Mouse (Mus musculus) heart, embryonic 13.5 days (tissue): ENCODE results near the gene Myoz1. TPM values are rescaled to one million over a fixed set of nuclear protein-coding genes. Genes with fewer than 3 reads are reported as not detected.

Source experiments
- ATAC-seq: fragments of 200-750 bp; cut with Nextera tagmentation; 2 replicates; pipeline ENCODE4 v1.8.0; 2017; ENCODE audit warnings: moderate TSS enrichment; ENCODE audit not compliant: insufficient number of reproducible peaks, low FRiP score, low TSS enrichment; ENCODE audit errors: extremely low read depth
- H3K27ac ChIP-seq: fragments of 300-500 bp; sonication (generic); replicated peaks from 2 replicates; pipeline ENCODE4 v1.5.1; 2015; ENCODE audit warnings: moderate library complexity, mild to moderate bottlenecking, inconsistent platforms
- H3K27me3 ChIP-seq: fragments of 300-500 bp; sonication (generic); replicated peaks from 2 replicates; pipeline ENCODE4 v1.6.1; 2015; ENCODE audit warnings: mild to moderate bottlenecking, inconsistent platforms
- H3K36me3 ChIP-seq: fragments of 300-500 bp; sonication (generic); 2 replicates; pipeline ENCODE4 v1.6.1; 2015; ENCODE audit warnings: mild to moderate bottlenecking, inconsistent platforms
- H3K4me1 ChIP-seq: fragments of 300-500 bp; sonication (generic); 2 replicates; pipeline ENCODE4 v1.6.1; 2015; ENCODE audit warnings: inconsistent platforms
- H3K4me2 ChIP-seq: fragments of 300-500 bp; sonication (generic); 2 replicates; pipeline ENCODE4 v1.6.1; 2015; ENCODE audit warnings: inconsistent platforms, mild to moderate bottlenecking, moderate library complexity
- H3K4me3 ChIP-seq: fragments of 300-500 bp; sonication (generic); 2 replicates; pipeline ENCODE4 v1.5.1; 2015; ENCODE audit warnings: moderate library complexity, mild to moderate bottlenecking, inconsistent platforms
- H3K9ac ChIP-seq: fragments of 300-500 bp; sonication (generic); 2 replicates; pipeline ENCODE4 v1.6.1; 2015; ENCODE audit warnings: inconsistent platforms, mild to moderate bottlenecking, moderate library complexity
- H3K9me3 ChIP-seq: fragments of 300-500 bp; sonication (generic); 2 replicates; pipeline ENCODE4 v1.6.1; 2016; ENCODE audit warnings: inconsistent platforms
- WGBS: fragments of 180-500 bp; shearing (Covaris S2); methylation state at CpG from one replicate; pipeline ENCODE4 v1.1.7; 2015; ENCODE audit warnings: mixed read lengths; 5-methylcytosine and 5-hydroxymethylcytosine counted together
- microRNA-seq: library from miRNA; unstranded; fragments of <30 nt; microRNA quantifications from one replicate; pipeline ENCODE4, GENCODE M21; 2016
- polyA plus RNA-seq: library from polyadenylated mRNA; unstranded; fragments of >200 nt; fragmentation: Nextera tagmentation; extraction: Ambion mirVana; gene quantifications from 2 replicates; pipeline ENCODE4 v1.2.1, GENCODE M21; 2015

The Myoz1 gene
- polyA plus RNA-seq, 1 experiment from 2014 or later, result 14.3 TPM

DNA sequence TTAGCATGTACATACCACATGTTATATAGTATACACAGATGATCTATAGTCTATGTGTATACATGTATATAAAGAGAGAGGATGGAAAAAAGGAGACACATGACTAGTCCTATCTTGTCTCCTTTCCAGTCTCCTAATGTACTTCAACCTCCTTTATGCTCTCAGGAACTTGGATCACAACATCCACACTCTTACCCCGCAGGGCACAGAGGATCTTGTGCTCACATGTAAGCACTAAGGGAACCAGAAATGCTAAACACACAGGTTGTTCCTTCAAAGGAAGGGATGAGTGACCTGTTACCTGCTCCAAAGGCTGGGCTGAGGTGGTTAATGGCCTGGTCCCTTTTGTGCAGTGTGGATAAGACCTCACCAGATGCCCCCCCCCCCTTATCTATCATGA is 43.5 kb downstream of the Myoz1 start:
- Histone ChIP-seq H3K36me3 (no peaks in the 10 kb centered on the region), H3K4me3 (no peak overlapping the region), H3K9me3 (no peaks in the 10 kb centered on the region), H3K4me1 (peaks cover 35% of the 10 kb centered on the region), H3K9ac (no peak overlapping the region), H3K27ac (no peak overlapping the region), H3K4me2 (no peak overlapping the region), H3K27me3 (no peaks in the 10 kb centered on the region)
- 93% methylated on average over 1 of the region's 1 CpGs for WGBS
- no peak for ATAC-seq

DNA sequence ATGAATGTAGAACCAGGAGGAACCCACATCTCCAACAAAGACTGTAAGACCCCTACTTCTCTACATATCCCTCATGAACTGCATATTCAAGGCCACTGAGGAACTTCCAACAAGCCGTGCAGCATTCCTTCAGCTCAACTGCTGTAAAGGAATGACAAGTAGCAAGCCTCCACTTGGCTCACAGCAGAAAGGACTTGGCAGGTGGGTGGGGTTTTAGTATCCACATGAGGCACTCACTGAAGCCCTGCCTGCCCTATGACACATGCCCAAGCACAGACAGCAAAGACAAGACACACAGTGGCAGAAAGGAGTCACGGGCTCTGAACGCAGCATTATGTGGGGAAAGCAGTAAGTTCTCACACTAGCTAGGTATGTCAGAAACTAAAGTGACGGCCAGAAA is 46.2 kb downstream of the Myoz1 start:
- peak; percentile 37; the same call in 1 of the 2 replicates for ATAC-seq
- WGBS, result 33% methylated on average over 4 of the region's 4 CpGs
- H3K4me1 ChIP-seq, result peaks cover 29% of the 10 kb centered on the region
- peaks cover 9% of the 10 kb centered on the region for H3K36me3 ChIP-seq
- no peaks in the 10 kb centered on the region for H3K27me3 ChIP-seq
- H3K27ac ChIP-seq, result peak overlapping the region; percentile 88
- no peak overlapping the region for H3K4me3 ChIP-seq
- no peaks in the 10 kb centered on the region for H3K9me3 ChIP-seq
- peak overlapping the region; percentile 56 for H3K4me2 ChIP-seq
- H3K9ac ChIP-seq, result peak overlapping the region; percentile 52; the same call in 1 of the 2 replicates

DNA sequence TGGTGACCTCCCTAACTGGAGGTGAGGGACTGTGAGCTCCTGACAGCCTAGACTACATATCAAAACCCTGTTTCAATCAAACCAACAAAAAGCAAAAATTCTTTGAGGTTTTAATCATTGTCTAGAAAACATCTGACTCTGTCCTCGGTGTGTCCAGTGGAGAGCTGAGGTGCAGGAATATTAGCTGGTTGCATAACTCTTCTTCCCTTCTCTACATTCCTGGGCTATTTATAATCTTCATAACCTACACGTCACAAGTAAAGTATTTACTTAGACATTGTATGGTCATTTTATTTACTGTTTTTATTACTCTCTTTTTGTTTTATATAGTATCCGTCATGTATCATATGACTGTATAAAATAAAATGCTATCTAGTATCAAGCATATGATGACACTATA is 46.8 kb downstream of the Myoz1 start:
- H3K4me3 ChIP-seq, result no peak overlapping the region
- WGBS, result 41% methylated on average over 3 of the region's 3 CpGs

DNA sequence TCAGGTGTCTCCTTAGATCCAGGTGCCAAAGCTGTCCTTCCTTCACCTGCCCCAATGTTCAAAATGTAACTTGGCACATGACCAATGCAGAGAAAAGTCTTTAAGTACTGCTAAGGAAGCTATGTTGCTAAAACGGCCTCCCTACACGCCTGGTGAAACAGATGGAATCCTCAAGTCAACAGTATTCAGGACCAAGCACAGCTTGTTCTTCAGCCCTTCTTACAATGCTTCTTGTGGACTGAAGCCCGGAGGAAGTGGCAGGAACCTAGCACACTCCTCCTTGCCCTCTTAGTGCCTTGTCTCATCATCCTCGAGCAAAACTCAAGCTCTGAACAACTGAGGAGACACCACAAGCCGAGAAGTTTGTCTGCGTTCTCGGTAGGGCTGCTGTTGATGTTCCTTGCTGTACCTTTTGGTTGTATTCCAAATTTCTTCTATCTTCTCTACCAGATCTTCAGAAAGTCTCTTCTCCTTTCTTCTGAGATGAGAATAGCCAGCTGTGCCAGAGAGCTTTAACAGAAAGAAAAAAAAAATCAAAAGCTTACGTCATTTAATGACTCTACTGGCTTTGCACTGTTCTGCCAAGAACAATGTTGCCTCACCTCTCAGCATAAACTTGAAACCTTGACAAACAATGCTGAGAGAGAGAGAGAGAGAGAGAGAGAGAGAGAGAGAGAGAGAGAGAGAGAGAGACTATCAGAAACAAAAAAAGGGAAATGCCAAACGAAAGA is 48.8 kb downstream of the Myoz1 start:
- Histone ChIP-seq H3K27ac (peak overlapping the region; percentile 37), H3K9me3 (no peaks in the 10 kb centered on the region), H3K4me3 (no peak overlapping the region), H3K27me3 (no peaks in the 10 kb centered on the region), H3K36me3 (peaks cover 16% of the 10 kb centered on the region), H3K4me1 (peaks cover 29% of the 10 kb centered on the region), H3K4me2 (no peak overlapping the region), H3K9ac (no peak overlapping the region; the same call in 1 of the 2 replicates)
- WGBS, result 70% methylated on average over 9 of the region's 9 CpGs
- no peak for ATAC-seq

More for the DNA sequence above, 46.8 kb downstream of the Myoz1 start:
- peak overlapping the region; percentile 56 for H3K4me2 ChIP-seq
- peaks cover 29% of the 10 kb centered on the region for H3K4me1 ChIP-seq
- H3K27me3 ChIP-seq, result no peaks in the 10 kb centered on the region
- peaks cover 9% of the 10 kb centered on the region for H3K36me3 ChIP-seq
- no peaks in the 10 kb centered on the region for H3K9me3 ChIP-seq
- ATAC-seq, result no peak; the same call in 1 of the 2 replicates
- peak overlapping the region; percentile 44; the same call in 1 of the 2 replicates for H3K9ac ChIP-seq
- H3K27ac ChIP-seq, result peak overlapping the region; percentile 88

DNA sequence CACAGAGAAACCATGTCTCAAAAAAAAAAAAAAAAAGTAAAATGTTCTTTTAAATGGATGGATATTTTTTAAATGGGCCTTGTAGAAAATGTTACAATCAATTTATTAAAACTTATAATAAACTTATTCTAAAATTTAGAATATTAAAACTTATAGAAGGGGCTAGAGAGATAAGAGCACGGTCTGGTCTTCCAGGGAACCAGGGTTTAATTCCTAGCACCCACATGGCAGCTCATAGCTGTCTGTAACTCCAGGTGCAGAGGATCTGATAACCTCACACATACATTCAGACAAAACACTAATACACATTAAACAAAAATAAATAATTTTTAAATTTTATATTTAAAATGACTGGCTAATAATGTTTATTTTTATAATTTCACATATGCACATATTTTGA is 55.1 kb downstream of the Myoz1 start:
- no peak for ATAC-seq
- Histone ChIP-seq H3K4me3 (no peak overlapping the region), H3K36me3 (peaks cover 9% of the 10 kb centered on the region), H3K4me2 (no peak overlapping the region), H3K9me3 (no peaks in the 10 kb centered on the region), H3K9ac (no peak overlapping the region), H3K27ac (no peak overlapping the region), H3K27me3 (no peaks in the 10 kb centered on the region), H3K4me1 (peaks cover 30% of the 10 kb centered on the region)
- 84% methylated on average over 1 of the region's 1 CpGs for WGBS

DNA sequence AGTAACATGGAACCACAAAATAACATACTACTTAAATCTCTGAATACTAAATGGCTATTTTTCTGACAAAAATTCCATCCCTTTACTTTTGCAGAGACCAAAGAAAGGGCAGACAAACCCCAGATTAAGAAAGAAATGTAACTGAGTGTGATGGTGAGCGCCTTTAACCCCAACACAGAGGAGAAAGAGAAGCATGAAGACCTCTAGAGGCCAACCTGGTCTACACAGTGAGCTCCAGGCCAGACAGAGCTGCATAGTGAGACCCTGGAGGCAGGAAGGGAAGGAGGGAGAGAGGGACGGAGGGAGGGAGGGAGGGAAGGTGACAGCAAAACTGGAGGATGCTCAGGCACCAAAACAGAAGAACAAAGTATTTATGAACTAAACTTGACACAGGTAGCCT is 56.1 kb downstream of the Myoz1 start:
- Histone ChIP-seq H3K27me3 (no peaks in the 10 kb centered on the region), H3K9me3 (no peaks in the 10 kb centered on the region), H3K4me2 (no peak overlapping the region), H3K27ac (peak overlapping the region; percentile 53), H3K4me3 (no peak overlapping the region), H3K36me3 (peaks cover 7% of the 10 kb centered on the region), H3K9ac (no peak overlapping the region), H3K4me1 (peaks cover 38% of the 10 kb centered on the region)
- WGBS, result 33% methylated on average over 2 of the region's 2 CpGs
- no peak for ATAC-seq

DNA sequence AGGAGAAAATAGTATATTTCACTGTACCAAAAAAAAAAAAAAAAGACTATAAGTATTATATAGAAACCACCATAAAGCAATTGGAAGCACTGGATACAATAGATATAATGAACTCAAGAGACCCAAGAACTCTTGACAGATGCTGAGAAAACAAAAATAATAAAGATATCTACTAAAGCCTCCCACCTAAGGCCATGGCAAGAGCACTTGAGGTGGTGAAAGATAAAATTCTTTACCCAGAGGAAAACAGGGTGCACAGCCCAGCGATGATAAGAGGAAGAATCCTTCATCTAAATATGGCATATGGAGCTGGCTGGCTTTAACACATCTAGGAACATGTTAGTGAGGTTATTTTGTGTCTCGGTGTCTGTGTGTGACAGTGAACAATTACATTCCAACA is 56.8 kb downstream of the Myoz1 start:
- peak overlapping the region; percentile 51; the same call in 1 of the 2 replicates for H3K27ac ChIP-seq
- H3K4me2 ChIP-seq, result peak overlapping the region; percentile 16; the same call in 1 of the 2 replicates
- no peak overlapping the region for H3K4me3 ChIP-seq
- WGBS, result 21% methylated on average over 2 of the region's 2 CpGs
- ATAC-seq, result no peak
- no peaks in the 10 kb centered on the region for H3K9me3 ChIP-seq
- no peak overlapping the region for H3K9ac ChIP-seq
- peaks cover 42% of the 10 kb centered on the region for H3K4me1 ChIP-seq
- H3K27me3 ChIP-seq, result no peaks in the 10 kb centered on the region
- peaks cover 7% of the 10 kb centered on the region for H3K36me3 ChIP-seq

Small RNAs within 50 kb of the gene (microRNA-seq; reads per million reads assigned to microRNA genes)
- gene Mir6946, result not detected

Other genes starting within 250 kb of the Myoz1 start
- gene Cfap70, start 204.3 kb downstream of the Myoz1 start, polyA plus RNA-seq, result 0.09 TPM in 1 of 2 replicates, not detected in the other
- gene Anxa7, start 176.4 kb downstream of the Myoz1 start, polyA plus RNA-seq, result 37.1 and 39.8 TPM in 2 replicates
- 0.55 and 0.56 TPM in 2 replicates for gene Mss51, start 159.6 kb downstream of the Myoz1 start, polyA plus RNA-seq
- 29.3 and 33.0 TPM in 2 replicates for gene Ppp3cb, start 110.0 kb downstream of the Myoz1 start, polyA plus RNA-seq
- 3.9 and 5.5 TPM in 2 replicates for gene Usp54, start 15.5 kb downstream of the Myoz1 start, polyA plus RNA-seq
- 131 and 134 TPM in 2 replicates for gene Synpo2l, start 11.8 kb upstream of the Myoz1 start, polyA plus RNA-seq
- 68.8 and 69.5 TPM in 2 replicates for gene Sec24c, start 17.8 kb upstream of the Myoz1 start, polyA plus RNA-seq
- 15.3 and 17.4 TPM in 2 replicates for gene Fut11, start 38.4 kb upstream of the Myoz1 start, polyA plus RNA-seq
- 199 and 200 TPM in 2 replicates for gene Chchd1, start 46.5 kb upstream of the Myoz1 start, polyA plus RNA-seq
- gene Zswim8, start 51.0 kb upstream of the Myoz1 start, polyA plus RNA-seq, result 23.0 and 23.4 TPM in 2 replicates
- 13.8 and 14.9 TPM in 2 replicates for gene Ndst2, start 78.0 kb upstream of the Myoz1 start, polyA plus RNA-seq
- gene Camk2g, start 137.5 kb upstream of the Myoz1 start, polyA plus RNA-seq, result 55.0 and 60.2 TPM in 2 replicates
- gene Plau, start 180.1 kb upstream of the Myoz1 start, polyA plus RNA-seq, result 1.4 and 2.3 TPM in 2 replicates